Mouse (Mus musculus): ENCODE measurements around the gene Col6a6. TPM values are rescaled to one million over a fixed set of nuclear protein-coding genes. Genes with fewer than 3 reads are reported as not detected.
A peak's percentile ranks its signal among the peaks of the same experiment; 100 is the strongest.

Gene Col6a6
- polyA plus RNA-seq, 1 experiment from 2014 or later = 0.13 TPM

DNA sequence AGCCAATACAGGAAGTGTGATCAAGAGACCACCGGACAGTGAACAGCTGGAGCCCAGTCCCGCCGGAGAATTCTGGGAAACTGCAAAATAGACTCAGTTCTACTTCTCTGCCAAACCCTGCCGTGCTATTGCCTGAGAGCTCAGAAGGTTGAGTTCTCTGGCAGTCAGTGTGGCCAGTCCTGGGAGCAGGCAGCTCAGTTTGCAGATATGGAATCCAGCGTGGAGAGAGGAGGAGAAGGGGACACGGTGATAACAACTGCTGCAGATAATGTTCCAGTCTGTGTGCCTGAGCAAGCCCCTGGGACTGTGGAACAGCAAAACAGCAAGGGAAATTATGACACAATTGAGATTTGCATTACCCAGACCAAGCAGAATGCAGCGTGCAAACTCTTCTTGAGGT lies 7.6 kb upstream of the Col6a6 start:
- no peaks in the 10 kb centered on the region for H3K36me3 ChIP-seq
- no peaks in the 10 kb centered on the region for H3K27me3 ChIP-seq (replicated peaks)
- H3K27ac ChIP-seq = no peak overlapping the region
- no peak for ATAC-seq
- H3K4me2 ChIP-seq = no peak overlapping the region
- no peak overlapping the region for H3K9ac ChIP-seq
- H3K4me3 ChIP-seq = no peak overlapping the region
- 49% methylated on average over 7 of the region's 7 CpGs for WGBS (ENCODE audit: insufficient replicate concordance)
- peaks cover 5% of the 10 kb centered on the region; the same call in 1 of the 2 replicates for H3K9me3 ChIP-seq (replicated peaks)
- H3K4me1 ChIP-seq = no peaks in the 10 kb centered on the region

- Histone ChIP-seq H3K27ac (no peak overlapping the region), H3K9me3 (replicated peaks) (0 out of 2 replicates have a peak, but pooled peaks cover 5% of the 10 kb centered on the region), H3K27me3 (replicated peaks) (no peaks in the 10 kb centered on the region), H3K9ac (no peak overlapping the region), H3K4me2 (no peak overlapping the region), H3K4me3 (no peak overlapping the region), H3K4me1 (no peaks in the 10 kb centered on the region), H3K36me3 (no peaks in the 10 kb centered on the region)
- ATAC-seq = no peak
- 44% methylated on average over 4 of the region's 4 CpGs for WGBS (ENCODE audit: insufficient replicate concordance)
These were observed 6.8 kb upstream of the Col6a6 start for GRCm38 (mm10) chr9:105834799-105835198.

GRCm38 (mm10) chr9:105831291-105831690 lies 3.3 kb upstream of the Col6a6 start:
- no peak overlapping the region for H3K27ac ChIP-seq
- no peaks in the 10 kb centered on the region for H3K9me3 ChIP-seq (replicated peaks)
- no peaks in the 10 kb centered on the region for H3K36me3 ChIP-seq
- no peak overlapping the region for H3K4me2 ChIP-seq
- peaks cover 13% of the 10 kb centered on the region for H3K27me3 ChIP-seq (replicated peaks)
- H3K4me3 ChIP-seq = no peak overlapping the region
- no peak overlapping the region for H3K9ac ChIP-seq
- H3K4me1 ChIP-seq = no peaks in the 10 kb centered on the region
- ATAC-seq = no peak
- 65% methylated on average over 9 of the region's 9 CpGs for WGBS (ENCODE audit: insufficient replicate concordance)

DNA sequence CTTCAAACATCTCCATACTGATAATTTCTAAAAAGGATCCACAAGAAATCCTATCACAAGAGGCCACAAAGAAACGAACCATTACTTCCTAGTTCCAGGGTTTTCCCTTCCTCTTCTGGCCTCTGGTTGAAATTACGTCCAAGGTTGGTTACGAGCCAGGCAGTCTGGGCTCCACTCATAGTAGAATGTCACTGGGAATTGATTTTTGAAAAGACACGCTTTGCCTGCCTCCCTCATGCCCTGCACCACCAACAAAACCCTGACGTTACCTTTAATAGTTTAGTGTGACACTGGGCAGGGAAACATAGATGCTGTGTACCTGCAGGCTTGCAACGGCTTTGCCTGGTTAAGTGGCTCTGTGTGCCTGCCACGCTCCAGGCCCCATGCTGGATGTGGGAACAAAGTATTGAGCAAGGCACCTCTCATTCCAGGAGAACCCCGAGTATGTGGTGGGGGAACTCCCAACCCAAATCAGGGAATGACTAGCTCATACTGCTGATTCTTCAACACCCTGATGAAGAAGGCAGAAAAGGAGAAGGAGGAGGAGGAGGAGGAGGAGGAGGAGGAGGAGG lies 798 bp downstream of the Col6a6 start:
- WGBS (ENCODE audit: insufficient replicate concordance) = 49% methylated on average over 8 of the region's 8 CpGs
- no peak overlapping the region for H3K4me2 ChIP-seq
- no peak for ATAC-seq

DNA sequence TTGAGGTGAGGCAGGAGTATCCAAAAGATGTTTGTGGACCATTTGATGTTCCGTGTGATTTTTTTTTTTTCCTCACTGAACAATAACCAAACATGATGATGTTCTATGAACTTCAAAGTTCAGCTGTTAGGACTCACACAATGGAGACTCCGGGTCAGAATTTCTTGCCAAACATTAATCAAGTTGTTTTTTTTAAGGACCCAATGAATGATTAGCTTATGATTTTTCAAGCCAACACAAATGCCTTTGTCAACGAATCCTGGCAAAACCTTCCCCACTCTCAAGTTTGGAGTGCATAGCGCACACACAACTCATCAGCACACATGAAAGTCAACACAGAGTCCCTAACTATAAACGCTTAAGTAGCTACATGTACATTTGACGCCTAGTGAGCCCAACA lies 7.2 kb downstream of the Col6a6 start:
- no peak for ATAC-seq
- H3K36me3 ChIP-seq = no peaks in the 10 kb centered on the region
- H3K27me3 ChIP-seq (replicated peaks) = no peaks in the 10 kb centered on the region
- H3K4me1 ChIP-seq = no peaks in the 10 kb centered on the region
- no peak overlapping the region for H3K9ac ChIP-seq
- WGBS (ENCODE audit: insufficient replicate concordance) = 79% methylated on average over 6 of the region's 6 CpGs
- no peak overlapping the region for H3K27ac ChIP-seq
- no peak overlapping the region for H3K4me3 ChIP-seq
- H3K9me3 ChIP-seq (replicated peaks) = no peaks in the 10 kb centered on the region
- H3K4me2 ChIP-seq = no peak overlapping the region

More for the DNA sequence above, 798 bp downstream of the Col6a6 start:
- Histone ChIP-seq H3K27me3 (replicated peaks) (peaks cover 13% of the 10 kb centered on the region), H3K9me3 (replicated peaks) (no peaks in the 10 kb centered on the region), H3K27ac (no peak overlapping the region), H3K36me3 (no peaks in the 10 kb centered on the region), H3K4me1 (no peaks in the 10 kb centered on the region), H3K4me3 (no peak overlapping the region), H3K9ac (no peak overlapping the region)

- H3K27me3 ChIP-seq (replicated peaks) = no peaks in the 10 kb centered on the region
- H3K4me3 ChIP-seq = no peak overlapping the region
- H3K9ac ChIP-seq = no peak overlapping the region
- ATAC-seq = peak; percentile 68
- WGBS (ENCODE audit: insufficient replicate concordance) = 45% methylated on average over 29 of the region's 29 CpGs
- H3K4me1 ChIP-seq = no peaks in the 10 kb centered on the region
- H3K27ac ChIP-seq = no peak overlapping the region
- H3K4me2 ChIP-seq = no peak overlapping the region
- no peaks in the 10 kb centered on the region for H3K9me3 ChIP-seq (replicated peaks)
- H3K36me3 ChIP-seq = no peaks in the 10 kb centered on the region
These were observed 8.7 kb downstream of the Col6a6 start for GRCm38 (mm10) chr9:105819155-105819709.

- no peak overlapping the region for H3K27ac ChIP-seq
- no peaks in the 10 kb centered on the region for H3K36me3 ChIP-seq
- no peak overlapping the region for H3K4me3 ChIP-seq
- H3K9ac ChIP-seq = no peak overlapping the region
- H3K4me2 ChIP-seq = no peak overlapping the region
- H3K9me3 ChIP-seq (replicated peaks) = no peaks in the 10 kb centered on the region
- no peaks in the 10 kb centered on the region for H3K27me3 ChIP-seq (replicated peaks)
- H3K4me1 ChIP-seq = no peaks in the 10 kb centered on the region
- 61% methylated on average over 5 of the region's 5 CpGs for WGBS (ENCODE audit: insufficient replicate concordance)
- no peak for ATAC-seq
These were observed 13.5 kb downstream of the Col6a6 start for GRCm38 (mm10) chr9:105814436-105814835.

GRCm38 (mm10) chr9:105811458-105811857 lies 16.5 kb downstream of the Col6a6 start:
- no peak for ATAC-seq
- Histone ChIP-seq H3K27ac (no peak overlapping the region), H3K9me3 (replicated peaks) (no peaks in the 10 kb centered on the region), H3K4me1 (no peaks in the 10 kb centered on the region), H3K36me3 (no peaks in the 10 kb centered on the region), H3K27me3 (replicated peaks) (no peaks in the 10 kb centered on the region), H3K9ac (no peak overlapping the region), H3K4me3 (no peak overlapping the region), H3K4me2 (no peak overlapping the region)
- WGBS (ENCODE audit: insufficient replicate concordance) = 69% methylated on average over 7 of the region's 7 CpGs

DNA sequence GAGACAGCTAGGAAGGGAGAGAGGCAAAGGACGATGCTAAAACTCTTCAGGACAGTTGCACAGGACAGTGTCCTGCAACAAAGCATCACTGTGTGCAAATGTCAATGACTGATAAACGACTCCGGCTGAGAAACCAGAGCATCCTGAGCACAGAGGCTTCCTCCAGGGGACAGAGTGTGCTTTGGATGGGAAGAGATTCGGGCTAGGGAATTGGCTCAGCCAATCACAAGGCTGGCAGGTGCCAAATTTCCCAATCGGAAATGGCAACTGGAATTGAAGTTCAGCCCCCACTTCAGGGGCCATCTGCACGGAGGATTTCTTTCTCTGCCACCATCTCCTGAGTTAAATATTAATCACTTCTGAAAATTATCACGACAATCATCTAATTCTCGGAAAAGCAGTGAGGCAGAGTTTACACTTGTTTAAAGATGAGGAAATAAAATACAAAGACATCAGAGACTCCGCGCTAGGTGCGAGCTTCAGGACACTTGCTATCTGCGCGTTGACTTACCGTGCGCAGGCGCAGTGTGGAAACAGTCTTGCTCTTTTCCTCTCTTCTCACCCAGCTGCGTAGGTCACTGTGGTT lies 18.9 kb downstream of the Col6a6 start:
- Histone ChIP-seq H3K27me3 (replicated peaks) (no peaks in the 10 kb centered on the region), H3K4me1 (no peaks in the 10 kb centered on the region), H3K4me2 (no peak overlapping the region), H3K36me3 (no peaks in the 10 kb centered on the region), H3K9ac (no peak overlapping the region), H3K27ac (no peak overlapping the region), H3K4me3 (no peak overlapping the region), H3K9me3 (replicated peaks) (no peaks in the 10 kb centered on the region)
- 70% methylated on average over 17 of the region's 17 CpGs for WGBS (ENCODE audit: insufficient replicate concordance)
- no peak for ATAC-seq

- Histone ChIP-seq H3K4me3 (no peak overlapping the region), H3K27ac (no peak overlapping the region), H3K4me2 (no peak overlapping the region), H3K9ac (no peak overlapping the region), H3K4me1 (no peaks in the 10 kb centered on the region), H3K36me3 (no peaks in the 10 kb centered on the region), H3K27me3 (replicated peaks) (no peaks in the 10 kb centered on the region), H3K9me3 (replicated peaks) (no peaks in the 10 kb centered on the region)
- WGBS (ENCODE audit: insufficient replicate concordance) = 31% methylated on average over 8 of the region's 8 CpGs
- no peak for ATAC-seq
These were observed 24.5 kb downstream of the Col6a6 start for GRCm38 (mm10) chr9:105803416-105803815.

GRCm38 (mm10) chr9:105801463-105801862 lies 26.5 kb downstream of the Col6a6 start:
- Histone ChIP-seq H3K36me3 (no peaks in the 10 kb centered on the region), H3K27me3 (replicated peaks) (no peaks in the 10 kb centered on the region), H3K27ac (no peak overlapping the region), H3K4me3 (no peak overlapping the region), H3K9ac (no peak overlapping the region), H3K4me1 (no peaks in the 10 kb centered on the region), H3K9me3 (replicated peaks) (no peaks in the 10 kb centered on the region), H3K4me2 (no peak overlapping the region)
- WGBS (ENCODE audit: insufficient replicate concordance) = 77% methylated on average over 5 of the region's 5 CpGs
- ATAC-seq = no peak

- Histone ChIP-seq H3K9ac (no peak overlapping the region), H3K27me3 (replicated peaks) (no peaks in the 10 kb centered on the region), H3K27ac (no peak overlapping the region), H3K4me3 (no peak overlapping the region), H3K9me3 (replicated peaks) (no peaks in the 10 kb centered on the region), H3K4me1 (no peaks in the 10 kb centered on the region), H3K4me2 (no peak overlapping the region), H3K36me3 (no peaks in the 10 kb centered on the region)
- no peak for ATAC-seq
- 58% methylated on average over 5 of the region's 5 CpGs for whole genome bisulfite sequencing (ENCODE audit: insufficient replicate concordance)
These were observed 27.7 kb downstream of the Col6a6 start for GRCm38 (mm10) chr9:105800286-105800685.

Measured in liver, embryonic 12.5 days (tissue).